Comparison of ENCODE assay signal across 23 mouse cellular contexts in the genomic region with DNA sequence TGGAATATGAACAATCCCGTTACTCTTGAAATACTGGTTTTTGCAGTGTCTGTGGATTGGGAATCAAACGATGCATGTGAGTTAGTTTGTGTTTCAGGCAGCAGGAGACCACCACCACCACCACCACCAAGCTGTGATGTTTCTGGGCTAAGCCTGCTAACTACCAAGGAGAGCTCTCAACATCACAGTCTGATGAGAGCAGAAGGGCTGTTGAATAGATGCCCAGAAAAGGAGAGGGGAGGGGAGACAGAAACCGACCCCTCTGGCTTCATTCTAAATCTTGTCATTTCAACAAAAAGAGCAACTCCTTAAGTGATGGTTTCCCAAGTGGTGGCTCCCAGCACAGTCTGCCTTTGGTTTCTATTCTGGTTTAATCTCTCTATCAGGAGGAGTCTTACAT. TPM values are rescaled to one million over a fixed set of nuclear protein-coding genes. Genes with fewer than 3 reads are reported as not detected.
DNase-seq lines count a peak whose midpoint lies in the region; ATAC-seq and TF ChIP-seq lines count a peak whose summit lies in the region.
"Had no signal": no experiment of that assay in that cellular context is flagged by ENCODE, and none has a peak within 500 bp of the region (broad histone marks: within the 10 kb centered on the region; RNA-seq: fewer than 3 reads in every experiment).

No protein-coding gene starts in this region.

- no peak overlapping the region for H3K27ac ChIP-seq in embryonic facial prominence, embryonic 14.5 days (replicated peaks; ENCODE audit: low read depth, low read length)
- H3K27ac ChIP-seq in embryonic facial prominence, embryonic 10.5 days (replicated peaks): no peak overlapping the region
- peak overlapping the region; percentile 3 for H3K27ac ChIP-seq in hindbrain, embryonic 16.5 days (ENCODE audit: low read depth, low read length)
- H3K27ac ChIP-seq in hindbrain, embryonic 10.5 days: no peak overlapping the region
- no peak overlapping the region for H3K27ac ChIP-seq in midbrain, embryonic 14.5 days (replicated peaks; ENCODE audit: low read depth, low read length)
- no peak overlapping the region for H3K27ac ChIP-seq in midbrain, embryonic 10.5 days (replicated peaks)
- 0 out of 2 replicates have a peak overlapping the region, but pooled peaks have one; percentile 32 for H3K27ac ChIP-seq in midbrain, postnatal 0 days (ENCODE audit: low read depth, low read length)
- H3K27ac ChIP-seq: left cerebral cortex, adult 2 months; limb, embryonic 13.5 days; liver, embryonic 15.5 days had no signal

- TF ChIP-seq CTCF in midbrain, postnatal 0 days (IDR thresholded peaks at IDR 0.05): no peak

- no peak for ATAC-seq in embryonic facial prominence, embryonic 14.5 days (ENCODE audit: low read depth)
- peak; percentile 87 for ATAC-seq in hindbrain, embryonic 16.5 days
- no peak for ATAC-seq in midbrain, embryonic 14.5 days (ENCODE audit: low FRiP score, low TSS enrichment)
- 0 out of 2 replicates have a peak, but pooled peaks have one; percentile 39 for ATAC-seq in midbrain, postnatal 0 days (ENCODE audit: low FRiP score)

- WGBS in embryonic facial prominence, embryonic 14.5 days: 52% methylated on average over 3 of the region's 3 CpGs
- 76% methylated on average over 3 of the region's 3 CpGs for WGBS in embryonic facial prominence, embryonic 10.5 days
- 48% methylated on average over 3 of the region's 3 CpGs for WGBS in hindbrain, embryonic 16.5 days
- 75% methylated on average over 3 of the region's 3 CpGs for WGBS in hindbrain, embryonic 10.5 days
- WGBS in midbrain, embryonic 14.5 days: 56% methylated on average over 3 of the region's 3 CpGs
- 73% methylated on average over 3 of the region's 3 CpGs for whole genome bisulfite sequencing in midbrain, embryonic 10.5 days
- WGBS in midbrain, postnatal 0 days: 44% methylated on average over 3 of the region's 3 CpGs

- H3K4me2 ChIP-seq in embryonic facial prominence, embryonic 14.5 days (ENCODE audit: low read depth, low read length): no peak overlapping the region
- H3K4me2 ChIP-seq in hindbrain, embryonic 16.5 days (ENCODE audit: low read length): no peak overlapping the region
- no peak overlapping the region for H3K4me2 ChIP-seq in midbrain, embryonic 14.5 days (ENCODE audit: low read length)
- H3K4me2 ChIP-seq in midbrain, postnatal 0 days (ENCODE audit: low read depth, low read length, poor library complexity, severe bottlenecking): no peak overlapping the region
- H3K4me2 ChIP-seq: heart, embryonic 12.5 days; limb, embryonic 13.5 days; liver, embryonic 15.5 days had no signal

- peaks cover 5% of the 10 kb centered on the region for H3K4me1 ChIP-seq in embryonic facial prominence, embryonic 14.5 days (ENCODE audit: control insufficient read depth, insufficient read depth, low read length)
- H3K4me1 ChIP-seq in embryonic facial prominence, embryonic 10.5 days: peaks cover 4% of the 10 kb centered on the region; the same call in 1 of the 2 replicates
- H3K4me1 ChIP-seq in hindbrain, embryonic 16.5 days (ENCODE audit: control insufficient read depth, insufficient read depth, low read depth, low read length): peaks cover 10% of the 10 kb centered on the region
- H3K4me1 ChIP-seq in hindbrain, embryonic 10.5 days (replicated peaks): peaks cover 6% of the 10 kb centered on the region; the same call in 1 of the 2 replicates
- H3K4me1 ChIP-seq in midbrain, embryonic 14.5 days (ENCODE audit: control insufficient read depth, insufficient read depth, low read length): peaks cover 3% of the 10 kb centered on the region; the same call in 1 of the 2 replicates
- H3K4me1 ChIP-seq in midbrain, embryonic 10.5 days: peaks cover 17% of the 10 kb centered on the region
- 0 out of 2 replicates have a peak, but pooled peaks cover 6% of the 10 kb centered on the region for H3K4me1 ChIP-seq in midbrain, postnatal 0 days (ENCODE audit: insufficient read depth, low read length)
- H3K4me1 ChIP-seq: heart, embryonic 12.5 days; liver, embryonic 15.5 days had no signal

- no peaks in the 10 kb centered on the region for H3K27me3 ChIP-seq in embryonic facial prominence, embryonic 14.5 days (replicated peaks; ENCODE audit: control insufficient read depth, insufficient read depth, low read length)
- no peaks in the 10 kb centered on the region for H3K27me3 ChIP-seq in embryonic facial prominence, embryonic 10.5 days (replicated peaks; ENCODE audit: low read depth, poor library complexity, severe bottlenecking)
- no peaks in the 10 kb centered on the region for H3K27me3 ChIP-seq in hindbrain, embryonic 16.5 days (replicated peaks; ENCODE audit: control insufficient read depth, insufficient read depth, low read length)
- H3K27me3 ChIP-seq in hindbrain, embryonic 10.5 days (ENCODE audit: insufficient read depth, poor library complexity, severe bottlenecking): no peaks in the 10 kb centered on the region
- H3K27me3 ChIP-seq in midbrain, embryonic 14.5 days (ENCODE audit: control insufficient read depth, insufficient read depth, low read length): no peaks in the 10 kb centered on the region
- H3K27me3 ChIP-seq in midbrain, embryonic 10.5 days (ENCODE audit: low read depth, poor library complexity, severe bottlenecking): no peaks in the 10 kb centered on the region
- no peaks in the 10 kb centered on the region for H3K27me3 ChIP-seq in midbrain, postnatal 0 days (ENCODE audit: insufficient read depth, low read length)
- H3K27me3 ChIP-seq: CH12.LX; heart, embryonic 12.5 days; limb, embryonic 13.5 days; liver, embryonic 15.5 days had no signal

- H3K4me3 ChIP-seq in embryonic facial prominence, embryonic 14.5 days (ENCODE audit: low read depth, low read length): no peak overlapping the region
- no peak overlapping the region for H3K4me3 ChIP-seq in embryonic facial prominence, embryonic 10.5 days
- H3K4me3 ChIP-seq in hindbrain, embryonic 16.5 days (ENCODE audit: low read length): no peak overlapping the region
- no peak overlapping the region for H3K4me3 ChIP-seq in hindbrain, embryonic 10.5 days
- no peak overlapping the region for H3K4me3 ChIP-seq in midbrain, embryonic 14.5 days (replicated peaks; ENCODE audit: low read depth, low read length)
- H3K4me3 ChIP-seq in midbrain, embryonic 10.5 days: no peak overlapping the region
- H3K4me3 ChIP-seq in midbrain, postnatal 0 days (ENCODE audit: low read depth, low read length): no peak overlapping the region
- H3K4me3 ChIP-seq: erythroblast, embryonic 14.5 days; heart, embryonic 12.5 days; left cerebral cortex, adult 2 months; limb, embryonic 13.5 days; liver, embryonic 15.5 days had no signal

- peaks cover 4% of the 10 kb centered on the region; the same call in 1 of the 2 replicates for H3K9me3 ChIP-seq in embryonic facial prominence, embryonic 14.5 days (ENCODE audit: control insufficient read depth, low read length)
- no peaks in the 10 kb centered on the region for H3K9me3 ChIP-seq in embryonic facial prominence, embryonic 10.5 days
- H3K9me3 ChIP-seq in hindbrain, embryonic 16.5 days (ENCODE audit: control insufficient read depth, low read length): no peaks in the 10 kb centered on the region
- no peaks in the 10 kb centered on the region for H3K9me3 ChIP-seq in hindbrain, embryonic 10.5 days
- no peaks in the 10 kb centered on the region for H3K9me3 ChIP-seq in midbrain, embryonic 14.5 days (ENCODE audit: control insufficient read depth, low read length)
- no peaks in the 10 kb centered on the region for H3K9me3 ChIP-seq in midbrain, embryonic 10.5 days (replicated peaks)
- H3K9me3 ChIP-seq in midbrain, postnatal 0 days (ENCODE audit: low read length): no peaks in the 10 kb centered on the region
- H3K9me3 ChIP-seq: limb, embryonic 13.5 days; liver, embryonic 15.5 days had no signal

- no peaks in the 10 kb centered on the region for H3K36me3 ChIP-seq in embryonic facial prominence, embryonic 14.5 days (ENCODE audit: control insufficient read depth, insufficient read depth, low read length)
- H3K36me3 ChIP-seq in embryonic facial prominence, embryonic 10.5 days (replicated peaks): no peaks in the 10 kb centered on the region
- H3K36me3 ChIP-seq in hindbrain, embryonic 16.5 days (ENCODE audit: control insufficient read depth, insufficient read depth, low read length): no peaks in the 10 kb centered on the region
- H3K36me3 ChIP-seq in hindbrain, embryonic 10.5 days: no peaks in the 10 kb centered on the region
- H3K36me3 ChIP-seq in midbrain, embryonic 14.5 days (ENCODE audit: control insufficient read depth, insufficient read depth, low read length): no peaks in the 10 kb centered on the region
- no peaks in the 10 kb centered on the region for H3K36me3 ChIP-seq in midbrain, embryonic 10.5 days
- no peaks in the 10 kb centered on the region for H3K36me3 ChIP-seq in midbrain, postnatal 0 days (ENCODE audit: insufficient read depth, low read length)
- H3K36me3 ChIP-seq: heart, embryonic 12.5 days; limb, embryonic 13.5 days; liver, embryonic 15.5 days had no signal

- DNase-seq in embryonic facial prominence, embryonic 14.5 days (ENCODE audit: low spot score): peak; percentile 59
- DNase-seq in embryonic facial prominence, embryonic 10.5 days (ENCODE audit: low spot score): no peak
- DNase-seq in hindbrain, embryonic 10.5 days (ENCODE audit: low spot score): no peak
- DNase-seq in midbrain, embryonic 14.5 days: peak; percentile 39
- no peak for DNase-seq in midbrain, embryonic 10.5 days (ENCODE audit: low spot score)
- peak; percentile 82 for DNase-seq in midbrain, postnatal 0 days (ENCODE audit: low spot score)
- no peak for DNase-seq in spleen, postnatal 10 days (ENCODE audit: low spot score in 2 of 2)
- DNase-seq: adrenal gland, adult 8-10 months; cerebellum, adult 8-10 months; kidney, adult 11 months; kidney, postnatal 10 days; lung, postnatal 14 days; thymus, postnatal 14 days had no signal

- no peak overlapping the region for H3K9ac ChIP-seq in embryonic facial prominence, embryonic 14.5 days (ENCODE audit: low read depth, low read length)
- no peak overlapping the region for H3K9ac ChIP-seq in hindbrain, embryonic 16.5 days (ENCODE audit: low read depth, low read length)
- H3K9ac ChIP-seq in midbrain, embryonic 14.5 days (replicated peaks; ENCODE audit: low read length): no peak overlapping the region
- no peak overlapping the region for H3K9ac ChIP-seq in midbrain, postnatal 0 days (replicated peaks; ENCODE audit: low read length, poor library complexity, severe bottlenecking)
- H3K9ac ChIP-seq: heart, embryonic 12.5 days; limb, embryonic 13.5 days; liver, embryonic 15.5 days had no signal

RNA-seq across cellular contexts. Expression of a gene that starts 50.7 kb away (rescaled TPM):
- 2.0 and 9.0 TPM in 2 replicates for polyA plus RNA-seq in embryonic facial prominence, embryonic 14.5 days (2014; fragmentation: Nextera tagmentation; extraction: Ambion mirVana)
- 0.14 and 0.49 TPM in 2 replicates for polyA plus RNA-seq in embryonic facial prominence, embryonic 10.5 days (2016; fragmentation: Nextera tagmentation; extraction: Ambion mirVana)
- 0.64 and 1.9 TPM in 2 replicates for polyA plus RNA-seq in hindbrain, embryonic 16.5 days (2015; fragmentation: Nextera tagmentation; extraction: Ambion mirVana)
- 0.44 TPM in 1 of 2 replicates, not detected in the other for polyA plus RNA-seq in hindbrain, embryonic 10.5 days (2016; fragmentation: Nextera tagmentation; extraction: Ambion mirVana)
- polyA plus RNA-seq in midbrain, embryonic 14.5 days (2014; fragmentation: Nextera tagmentation; extraction: Ambion mirVana): 0.19 and 1.6 TPM in 2 replicates
- 0.48 and 0.51 TPM in 2 replicates for polyA plus RNA-seq in midbrain, embryonic 10.5 days (2016; fragmentation: Nextera tagmentation; extraction: Ambion mirVana)
- total RNA-seq in midbrain, postnatal 0 days (2014; rRNA removed): 0.24 and 0.55 TPM in 2 replicates
- 0.33 and 0.70 TPM in 2 replicates for polyA plus RNA-seq in midbrain, postnatal 0 days (2015; fragmentation: Nextera tagmentation; extraction: Ambion mirVana)
- total RNA-seq: CH12.LX; heart, postnatal 25 days; left cerebral cortex, adult 2 months had no signal
- polyA plus RNA-seq: heart, embryonic 12.5 days had no signal

RNA-seq across cellular contexts. Expression of a gene that starts 54.2 kb away (rescaled TPM):
- 0.11 and 0.12 TPM in 2 replicates for polyA plus RNA-seq in embryonic facial prominence, embryonic 14.5 days (2014; fragmentation: Nextera tagmentation; extraction: Ambion mirVana)
- not detected in 2 replicates for polyA plus RNA-seq in embryonic facial prominence, embryonic 10.5 days (2016; fragmentation: Nextera tagmentation; extraction: Ambion mirVana)
- 0.22 and 0.23 TPM in 2 replicates for polyA plus RNA-seq in hindbrain, embryonic 16.5 days (2015; fragmentation: Nextera tagmentation; extraction: Ambion mirVana)
- not detected in 2 replicates for polyA plus RNA-seq in hindbrain, embryonic 10.5 days (2016; fragmentation: Nextera tagmentation; extraction: Ambion mirVana)
- 0.12 and 0.13 TPM in 2 replicates for polyA plus RNA-seq in midbrain, embryonic 14.5 days (2014; fragmentation: Nextera tagmentation; extraction: Ambion mirVana)
- 0.06 TPM in 1 of 2 replicates, not detected in the other for polyA plus RNA-seq in midbrain, embryonic 10.5 days (2016; fragmentation: Nextera tagmentation; extraction: Ambion mirVana)
- 0.05 TPM in 1 of 2 replicates, not detected in the other for total RNA-seq in midbrain, postnatal 0 days (2014; rRNA removed)
- polyA plus RNA-seq in midbrain, postnatal 0 days (2015; fragmentation: Nextera tagmentation; extraction: Ambion mirVana): 0.14 and 0.15 TPM in 2 replicates
- polyA plus RNA-seq: erythroblast, embryonic 14.5 days; heart, embryonic 12.5 days had no signal

RNA-seq across cellular contexts. Expression of a gene that starts 54.3 kb away (rescaled TPM):
- not detected in 2 replicates for polyA plus RNA-seq in embryonic facial prominence, embryonic 14.5 days (2014; fragmentation: Nextera tagmentation; extraction: Ambion mirVana)
- polyA plus RNA-seq in embryonic facial prominence, embryonic 10.5 days (2016; fragmentation: Nextera tagmentation; extraction: Ambion mirVana): not detected in 2 replicates
- not detected in 2 replicates for polyA plus RNA-seq in hindbrain, embryonic 16.5 days (2015; fragmentation: Nextera tagmentation; extraction: Ambion mirVana)
- not detected in 2 replicates for polyA plus RNA-seq in hindbrain, embryonic 10.5 days (2016; fragmentation: Nextera tagmentation; extraction: Ambion mirVana)
- polyA plus RNA-seq in midbrain, embryonic 14.5 days (2014; fragmentation: Nextera tagmentation; extraction: Ambion mirVana): 0.12 TPM in 1 of 2 replicates, not detected in the other
- not detected in 2 replicates for polyA plus RNA-seq in midbrain, embryonic 10.5 days (2016; fragmentation: Nextera tagmentation; extraction: Ambion mirVana)
- total RNA-seq in midbrain, postnatal 0 days (2014; rRNA removed): not detected in 2 replicates
- polyA plus RNA-seq in midbrain, postnatal 0 days (2015; fragmentation: Nextera tagmentation; extraction: Ambion mirVana): 0.06 TPM in 1 of 2 replicates, not detected in the other
- total RNA-seq: CH12.LX; heart, postnatal 25 days; left cerebral cortex, adult 2 months; megakaryocyte-erythroid progenitor cell, adult 5-6 weeks had no signal
- polyA plus RNA-seq: erythroblast, embryonic 14.5 days; gonadal fat pad, adult 2 months; heart, embryonic 12.5 days; limb, embryonic 13.5 days; liver, embryonic 15.5 days had no signal

Comparison
In these comparisons a context has a peak if more than half of its experiments do, and no peak if none do; other contexts are left out.
1. ATAC-seq: peak in hindbrain, embryonic 16.5 days (single experiment) and midbrain, postnatal 0 days (single experiment); none in embryonic facial prominence, embryonic 14.5 days (single experiment) and midbrain, embryonic 14.5 days (single experiment).
2. DNase-seq: peak in embryonic facial prominence, embryonic 14.5 days (single experiment), midbrain, embryonic 14.5 days (single experiment) and midbrain, postnatal 0 days (single experiment); none in embryonic facial prominence, embryonic 10.5 days (single experiment), hindbrain, embryonic 10.5 days (single experiment), midbrain, embryonic 10.5 days (single experiment) and spleen, postnatal 10 days (0 of 2).
3. H3K27ac ChIP-seq: peak in hindbrain, embryonic 16.5 days (single experiment) and midbrain, postnatal 0 days (single experiment); none in embryonic facial prominence, embryonic 14.5 days (single experiment), embryonic facial prominence, embryonic 10.5 days (single experiment), hindbrain, embryonic 10.5 days (single experiment), midbrain, embryonic 14.5 days (single experiment) and midbrain, embryonic 10.5 days (single experiment).